Mouse (Mus musculus): ENCODE data around the gene Flywch1.

Flywch1 gene

DNA sequence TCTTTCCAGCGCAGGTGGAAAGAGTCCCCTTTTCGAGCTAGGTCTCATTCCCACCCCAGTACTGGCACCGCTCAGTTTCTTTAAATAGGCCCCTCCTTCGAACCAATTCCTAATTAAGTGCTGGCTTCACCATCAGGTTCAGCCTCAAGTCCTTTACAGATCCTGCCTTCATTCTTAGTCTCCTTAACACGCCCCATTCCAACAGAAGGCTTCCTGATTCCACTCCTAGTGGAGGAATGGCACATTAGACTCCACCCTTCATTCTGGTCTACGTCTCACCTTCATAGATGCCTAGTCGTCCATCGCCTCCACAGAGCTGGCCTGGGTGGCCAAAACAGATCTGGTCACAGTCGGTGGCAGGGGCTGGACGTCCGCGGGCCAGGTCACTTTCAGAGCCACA, 28.5 kb downstream of the Flywch1 start:
- no peak for DNase-seq (ENCODE audit: low spot score)

- no peak for DNase-seq (ENCODE audit: low spot score)
Observed at GRCm38 (mm10) chr17:23742210-23742793, 29.1 kb downstream of the Flywch1 start.

DNA sequence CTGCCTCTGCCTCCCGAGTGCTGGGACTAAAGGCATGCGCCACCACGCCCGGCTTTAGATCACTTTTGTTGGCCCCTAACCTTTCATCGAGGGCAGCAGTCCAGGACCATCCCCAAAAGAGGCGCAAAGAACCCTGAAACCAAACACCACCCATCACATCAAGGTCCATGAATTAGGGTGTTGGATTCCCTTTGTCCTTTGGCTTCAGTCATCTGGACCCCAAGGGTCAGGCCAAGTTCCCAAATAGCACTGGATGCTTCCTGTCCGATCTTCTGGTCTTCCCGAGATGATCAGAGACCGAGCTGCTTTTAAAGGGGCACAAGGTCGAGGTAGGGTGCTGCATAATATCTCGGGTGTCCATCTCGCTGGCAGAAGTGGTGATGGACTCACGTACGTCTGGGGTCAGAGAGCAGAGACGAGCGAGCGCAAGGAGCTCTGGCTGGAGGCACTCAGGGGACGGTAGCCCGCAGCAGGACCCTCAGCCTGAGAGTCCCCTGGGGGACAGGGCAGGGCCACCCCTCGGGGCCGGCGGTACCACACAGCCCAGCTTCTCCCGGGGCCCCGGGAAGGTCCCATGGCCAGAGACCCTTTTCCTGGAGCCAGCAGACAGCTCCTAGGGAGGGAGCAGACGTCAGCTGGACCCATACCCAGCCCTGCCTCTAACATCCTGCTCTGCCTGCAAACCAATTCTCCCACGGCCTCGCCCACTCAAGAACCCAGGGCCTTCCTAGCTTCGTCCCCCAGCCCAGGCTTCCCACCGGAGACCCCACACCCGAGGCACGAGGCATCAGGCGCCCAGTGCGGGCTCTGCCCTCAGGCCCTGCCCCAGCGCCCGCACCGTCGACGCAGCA, 29.8 kb downstream of the Flywch1 start:
- DNase-seq (ENCODE audit: low spot score), result no peak

DNA sequence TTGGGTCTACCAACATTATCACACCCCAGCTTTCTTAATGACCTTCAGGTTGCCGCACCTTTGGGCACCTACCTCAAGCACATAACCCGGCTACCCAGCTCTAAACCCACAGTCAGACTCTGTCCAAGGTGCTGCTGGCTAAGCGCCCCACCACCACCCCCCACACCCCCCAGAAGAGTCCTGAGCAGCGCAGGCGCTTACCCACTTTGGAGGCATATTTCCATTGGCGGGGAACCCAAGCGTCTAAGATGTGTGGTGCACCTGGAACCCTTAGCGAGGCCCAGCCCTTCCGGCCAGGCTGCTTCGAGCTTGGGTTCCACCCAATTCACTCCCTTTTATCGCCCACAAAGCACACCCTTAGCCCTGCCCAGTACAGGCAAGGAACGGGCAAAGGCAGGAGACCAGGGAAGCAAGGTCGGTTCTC, 30.8 kb downstream of the Flywch1 start, which contains the start of gene Paqr4:
Paqr4 (minus strand) TSS at position 270 of the 424 bp plus-strand sequence.
- no peak for DNase-seq (ENCODE audit: low spot score)

- DNase-seq (ENCODE audit: low spot score), result peak; percentile 73
Observed at GRCm38 (mm10) chr17:23740136-23740584, 31.2 kb downstream of the Flywch1 start.

GRCm38 (mm10) chr17:23739202-23740135, 31.9 kb downstream of the Flywch1 start:
- no peak for DNase-seq (ENCODE audit: low spot score)

DNA sequence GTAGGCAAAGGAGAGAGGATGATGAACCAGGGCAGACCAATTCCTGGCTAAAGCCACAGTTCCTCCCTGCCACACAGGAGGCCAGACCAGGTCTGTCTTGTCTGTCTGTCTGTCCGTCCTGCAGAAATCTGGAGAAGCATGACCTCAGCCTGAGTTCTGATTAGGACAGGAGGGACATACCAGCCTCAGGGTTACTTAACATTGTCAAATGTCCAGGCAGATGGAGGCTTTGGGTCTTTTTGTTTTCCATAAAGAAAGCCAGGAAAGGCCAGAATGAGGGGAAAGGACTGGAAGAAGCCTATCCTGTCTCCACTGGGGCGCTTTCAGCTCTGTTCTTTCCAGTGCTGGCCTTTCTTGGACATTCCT, 32.6 kb downstream of the Flywch1 start:
- DNase-seq (ENCODE audit: low spot score), result no peak

DNA sequence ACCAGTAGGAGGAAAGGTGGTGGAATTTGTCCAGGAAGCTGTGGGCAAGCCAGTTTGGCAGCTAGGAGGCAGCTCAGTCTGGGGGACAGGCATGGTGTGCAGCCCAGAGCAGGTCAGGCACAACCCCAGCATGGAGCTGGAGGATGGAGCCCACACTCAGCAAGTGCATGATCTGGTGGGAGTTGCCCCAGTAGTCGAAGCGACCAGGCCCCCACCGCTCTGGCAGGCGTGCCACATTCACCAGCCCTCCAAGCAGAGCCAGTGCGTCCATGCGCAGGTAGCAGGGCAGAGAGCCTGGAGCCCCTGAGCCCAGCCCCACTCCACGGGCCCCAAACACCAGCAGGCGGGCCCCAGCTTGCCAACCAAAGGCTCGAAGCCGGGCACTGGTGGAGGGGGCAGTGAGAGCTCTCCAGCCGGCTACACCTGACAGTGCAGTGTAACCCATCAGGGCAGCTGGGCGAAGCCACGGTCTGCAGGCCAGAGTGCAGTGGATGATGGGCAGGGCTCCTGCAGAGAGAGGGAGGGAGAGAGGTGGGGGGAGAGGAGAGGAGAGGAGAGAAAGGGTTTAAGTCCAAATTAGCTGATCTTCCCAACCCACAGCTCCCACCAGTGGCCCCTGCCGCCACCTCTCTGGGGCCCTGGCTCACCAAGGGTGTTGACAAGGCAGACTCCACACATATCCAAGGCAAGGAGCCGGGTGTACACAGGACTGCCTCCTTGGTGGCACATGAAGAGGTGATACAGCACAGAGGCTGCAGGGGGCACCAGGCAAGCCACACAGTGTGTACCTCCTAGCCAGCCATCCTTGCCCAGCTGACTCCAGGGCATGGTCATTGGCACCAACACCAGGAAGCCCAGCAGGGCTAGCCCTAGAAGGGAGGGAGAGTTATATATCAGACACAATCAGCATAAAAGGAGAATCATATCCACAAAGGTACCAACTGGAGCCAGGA, 33.6 kb downstream of the Flywch1 start:
- no peak for DNase-seq (ENCODE audit: low spot score)

DNA sequence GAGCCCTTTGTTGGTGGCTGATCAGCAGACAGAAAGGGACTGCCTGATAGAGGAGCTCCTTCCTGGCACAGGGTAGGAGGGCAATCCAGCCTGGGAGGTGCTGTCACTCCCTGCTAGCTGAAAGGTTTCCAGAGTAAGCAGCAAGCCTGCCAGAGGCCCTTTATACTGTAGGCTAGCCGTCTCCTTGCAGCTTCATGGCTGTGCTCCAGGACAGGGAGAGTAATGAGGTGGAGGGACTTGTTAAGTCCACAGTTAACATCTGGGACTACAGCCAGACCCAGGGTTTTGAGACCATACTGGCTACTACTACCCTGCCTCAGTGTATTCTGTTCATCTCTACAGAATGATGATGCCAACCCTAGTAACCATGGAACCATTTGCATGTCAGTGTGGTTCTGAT, 37.1 kb downstream of the Flywch1 start:
- no peak for DNase-seq (ENCODE audit: low spot score)

DNA sequence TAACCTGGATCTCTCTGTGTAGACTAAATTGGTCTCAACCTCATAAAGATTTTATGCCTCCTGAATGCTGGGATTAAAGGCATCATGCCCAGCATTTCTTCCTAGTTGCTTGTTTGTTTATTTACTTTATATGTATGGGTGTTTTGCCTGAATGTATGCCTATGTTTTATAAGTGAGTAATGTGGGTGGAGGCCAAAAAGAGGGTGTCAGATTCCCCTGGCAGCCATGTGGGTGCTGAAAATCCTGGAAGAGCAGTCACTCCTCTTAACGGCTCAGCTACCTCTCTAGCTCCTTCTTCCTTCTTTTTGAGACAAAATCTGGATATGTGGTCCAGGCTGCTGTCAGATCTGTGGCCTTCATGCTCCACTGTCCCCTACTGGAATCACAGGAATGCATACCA, 41.0 kb downstream of the Flywch1 start:
- no peak for DNase-seq (ENCODE audit: low spot score)

- no peak for DNase-seq (ENCODE audit: low spot score)
Observed at GRCm38 (mm10) chr17:23726758-23727142, 44.7 kb downstream of the Flywch1 start.

DNA sequence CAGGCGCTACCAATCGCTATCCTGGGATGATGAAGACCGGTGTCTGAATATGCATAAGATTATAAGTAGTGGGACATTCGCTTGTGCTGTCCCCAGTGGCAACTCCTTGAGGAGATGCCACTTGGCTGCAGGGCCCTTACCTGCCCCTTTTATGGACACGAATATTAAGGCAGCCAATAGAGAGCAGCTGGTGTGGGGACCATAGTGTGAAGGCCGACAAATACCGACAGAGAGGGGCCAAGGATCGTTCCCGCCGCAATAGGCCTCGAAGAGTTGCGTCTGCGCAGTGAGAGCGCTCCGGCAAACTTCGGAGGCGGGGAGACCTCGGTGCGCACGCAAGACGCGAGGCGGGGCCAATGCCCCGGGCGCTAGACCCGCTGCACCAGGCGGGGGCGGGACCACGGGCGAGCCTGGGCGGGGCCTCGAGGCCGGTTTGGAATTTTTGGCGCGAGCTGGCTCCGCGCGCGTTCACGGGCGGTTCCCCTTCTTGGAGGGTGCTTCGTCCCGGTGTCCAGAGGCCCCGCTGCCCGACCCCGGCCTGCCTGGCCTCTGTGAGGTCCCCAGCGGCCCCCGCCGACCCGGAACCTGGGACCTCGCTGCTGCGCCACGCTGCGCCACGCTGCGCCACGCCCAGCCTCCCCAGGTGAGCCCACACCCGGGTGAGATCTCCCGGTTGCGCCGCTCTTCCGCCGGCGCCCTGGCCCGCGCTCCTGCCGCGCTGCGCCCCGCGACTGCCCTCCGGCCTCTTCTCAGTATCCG, 45.2 kb downstream of the Flywch1 start, which contains the start of gene Pkmyt1:
Pkmyt1 (plus strand) TSS at position 338 of the 759 bp plus-strand sequence.
- peak; percentile 73 for DNase-seq (ENCODE audit: low spot score)

- DNase-seq (ENCODE audit: low spot score), result no peak
Observed at GRCm38 (mm10) chr17:23725477-23725876, 45.9 kb downstream of the Flywch1 start.

- no peak for DNase-seq (ENCODE audit: low spot score)
Observed at GRCm38 (mm10) chr17:23722376-23723125, 48.9 kb downstream of the Flywch1 start, which contains the start of gene 1520401A03Rik. TSS of gene 1520401A03Rik (minus strand) at chr17:23722783.

GRCm38 (mm10) chr17:23721886-23722285, 49.5 kb downstream of the Flywch1 start:
- DNase-seq (ENCODE audit: low spot score), result no peak

DNA sequence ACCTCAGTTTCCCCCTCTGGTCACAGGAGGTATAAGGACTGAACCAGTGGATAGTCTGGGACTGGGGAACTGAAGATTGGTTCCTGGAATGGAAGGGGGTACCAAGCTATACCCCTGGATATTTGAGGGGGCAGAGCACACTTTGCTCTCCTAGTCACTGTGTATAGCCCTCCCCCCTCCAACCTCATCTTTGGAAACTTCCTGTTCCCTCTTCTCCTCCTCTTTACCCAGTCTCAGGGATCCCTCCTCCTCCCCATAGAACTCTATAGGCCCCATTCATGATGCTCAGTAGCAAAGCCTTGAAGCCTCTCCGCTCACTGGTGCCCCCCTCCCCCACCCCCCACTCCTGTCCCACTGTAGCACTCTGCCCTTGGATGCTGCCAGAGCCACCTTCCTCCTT, 51.9 kb downstream of the Flywch1 start:
- no peak for DNase-seq (ENCODE audit: low spot score)

GRCm38 (mm10) chr17:23717003-23717402, 54.4 kb downstream of the Flywch1 start:
- DNase-seq (ENCODE audit: low spot score), result no peak

GRCm38 (mm10) chr17:23706212-23706611, 65.2 kb downstream of the Flywch1 start:
- peak; percentile 52 for DNase-seq (ENCODE audit: low spot score)

- DNase-seq (ENCODE audit: low spot score), result no peak
Observed at GRCm38 (mm10) chr17:23705525-23706104, 65.8 kb downstream of the Flywch1 start.
